Mouse (Mus musculus): ENCODE data around the gene 4930519G04Rik. TPM values are rescaled to one million over a fixed set of nuclear protein-coding genes. Genes with fewer than 3 reads are reported as not detected.
"Not testable (repeated sequence)": the region's sequence is repeated elsewhere in the genome, so short reads cannot be mapped to it uniquely, and the experiment has no call there.

The 4930519G04Rik gene
- polyA plus RNA-seq, 1 experiment from 2014 or later: not detected

- 86% methylated on average over 20 of the region's 20 CpGs for WGBS
- H3K9me3 ChIP-seq: no peaks in the 10 kb centered on the region
- H3K9ac ChIP-seq: no peak overlapping the region
- no peaks in the 10 kb centered on the region for H3K4me1 ChIP-seq
- no peak overlapping the region for H3K27ac ChIP-seq
- H3K4me2 ChIP-seq: no peak overlapping the region
- H3K27me3 ChIP-seq (replicated peaks): no peaks in the 10 kb centered on the region
- ATAC-seq (replicated peaks): no peak
- H3K36me3 ChIP-seq (replicated peaks): no peaks in the 10 kb centered on the region
- no peak overlapping the region for H3K4me3 ChIP-seq
These were observed 1.8 kb upstream of the 4930519G04Rik start for GRCm38 (mm10) chr5:114851565-114852236.

- Histone ChIP-seq H3K4me3 (peak within 1 kb of the TSS; percentile 19), H3K9me3 (no peaks in the 10 kb centered on the region), H3K27ac (peak within 1 kb of the TSS; percentile 42; the same call in 1 of the 2 replicates), H3K4me2 (peak within 1 kb of the TSS; percentile 47), H3K4me1 (0 out of 2 replicates have a peak, but pooled peaks cover 7% of the 10 kb centered on the region), H3K9ac (no peak within 1 kb of the TSS), H3K27me3 (replicated peaks) (no peaks in the 10 kb centered on the region), H3K36me3 (replicated peaks) (no peaks in the 10 kb centered on the region)
- no peak for ATAC-seq (replicated peaks)
- WGBS: 85% methylated on average over 12 of the region's 12 CpGs
These were observed 5.1 kb downstream of the 4930519G04Rik start, which contains the start of gene Gm9936 for GRCm38 (mm10) chr5:114858582-114858981. Gene Gm9936 (minus strand): TSS chr5:114858682.

- WGBS: 5% methylated on average over 18 of the region's 18 CpGs
- no peaks in the 10 kb centered on the region for H3K27me3 ChIP-seq (replicated peaks)
- H3K4me2 ChIP-seq: peak overlapping the region; percentile 47
- H3K9me3 ChIP-seq: no peaks in the 10 kb centered on the region
- no peak overlapping the region for H3K9ac ChIP-seq
- ATAC-seq (replicated peaks): peak; percentile 52; the same call in 1 of the 2 replicates
- H3K4me1 ChIP-seq: 0 out of 2 replicates have a peak, but pooled peaks cover 7% of the 10 kb centered on the region
- H3K4me3 ChIP-seq: peak overlapping the region; percentile 19
- no peaks in the 10 kb centered on the region for H3K36me3 ChIP-seq (replicated peaks)
- H3K27ac ChIP-seq: peak overlapping the region; percentile 42; the same call in 1 of the 2 replicates
These were observed 5.8 kb downstream of the 4930519G04Rik start for GRCm38 (mm10) chr5:114859253-114859652.

GRCm38 (mm10) chr5:114861730-114862129, 8.3 kb downstream of the 4930519G04Rik start:
- 0 out of 2 replicates have a peak, but pooled peaks cover 7% of the 10 kb centered on the region for H3K4me1 ChIP-seq
- no peaks in the 10 kb centered on the region for H3K27me3 ChIP-seq (replicated peaks)
- H3K4me2 ChIP-seq: no peak overlapping the region
- no peak overlapping the region for H3K9ac ChIP-seq
- H3K27ac ChIP-seq: no peak overlapping the region
- no peaks in the 10 kb centered on the region for H3K36me3 ChIP-seq (replicated peaks)
- no peaks in the 10 kb centered on the region for H3K9me3 ChIP-seq
- 78% methylated on average over 6 of the region's 6 CpGs for WGBS
- H3K4me3 ChIP-seq: no peak overlapping the region
- ATAC-seq (replicated peaks): no peak

- no peak overlapping the region for H3K27ac ChIP-seq
- H3K4me2 ChIP-seq: no peak overlapping the region
- ATAC-seq (replicated peaks): no peak
- H3K4me1 ChIP-seq: no peaks in the 10 kb centered on the region
- H3K9me3 ChIP-seq: 0 out of 2 replicates have a peak, but pooled peaks cover 4% of the 10 kb centered on the region
- H3K4me3 ChIP-seq: no peak overlapping the region
- H3K27me3 ChIP-seq (replicated peaks): no peaks in the 10 kb centered on the region
- no peaks in the 10 kb centered on the region for H3K36me3 ChIP-seq (replicated peaks)
- WGBS: 75% methylated on average over 7 of the region's 7 CpGs
- H3K9ac ChIP-seq: no peak overlapping the region
These were observed 11.3 kb downstream of the 4930519G04Rik start for GRCm38 (mm10) chr5:114864813-114865212.

- no peak for ATAC-seq (replicated peaks)
- Histone ChIP-seq H3K4me2 (no peak overlapping the region), H3K4me3 (no peak overlapping the region), H3K27ac (no peak overlapping the region), H3K36me3 (replicated peaks) (no peaks in the 10 kb centered on the region), H3K27me3 (replicated peaks) (no peaks in the 10 kb centered on the region), H3K9me3 (0 out of 2 replicates have a peak, but pooled peaks cover 4% of the 10 kb centered on the region), H3K4me1 (no peaks in the 10 kb centered on the region), H3K9ac (no peak overlapping the region)
- WGBS: 82% methylated on average over 12 of the region's 12 CpGs
These were observed 11.8 kb downstream of the 4930519G04Rik start for GRCm38 (mm10) chr5:114865279-114865678.

- H3K4me3 ChIP-seq: no peak overlapping the region
- no peak overlapping the region for H3K27ac ChIP-seq
- no peaks in the 10 kb centered on the region for H3K4me1 ChIP-seq
- no peaks in the 10 kb centered on the region for H3K9me3 ChIP-seq
- ATAC-seq (replicated peaks): no peak
- no peak overlapping the region for H3K4me2 ChIP-seq
- H3K36me3 ChIP-seq (replicated peaks): no peaks in the 10 kb centered on the region
- H3K27me3 ChIP-seq (replicated peaks): no peaks in the 10 kb centered on the region
- no peak overlapping the region for H3K9ac ChIP-seq
- WGBS: 59% methylated on average over 6 of the region's 6 CpGs
These were observed 22.4 kb downstream of the 4930519G04Rik start for GRCm38 (mm10) chr5:114875858-114876257.

- no peak overlapping the region for H3K27ac ChIP-seq
- no peaks in the 10 kb centered on the region for H3K36me3 ChIP-seq (replicated peaks)
- no peak overlapping the region for H3K4me2 ChIP-seq
- ATAC-seq (replicated peaks): no peak
- WGBS: 31% methylated on average over 6 of the region's 6 CpGs
- H3K4me1 ChIP-seq: no peaks in the 10 kb centered on the region
- no peak overlapping the region for H3K4me3 ChIP-seq
- no peaks in the 10 kb centered on the region for H3K27me3 ChIP-seq (replicated peaks)
- no peak overlapping the region for H3K9ac ChIP-seq
- no peaks in the 10 kb centered on the region for H3K9me3 ChIP-seq
These were observed 22.9 kb downstream of the 4930519G04Rik start for GRCm38 (mm10) chr5:114876331-114876730.

GRCm38 (mm10) chr5:114877487-114877886, 24.0 kb downstream of the 4930519G04Rik start:
- Histone ChIP-seq H3K36me3 (replicated peaks) (no peaks in the 10 kb centered on the region), H3K9me3 (no peaks in the 10 kb centered on the region), H3K4me2 (no peak overlapping the region), H3K27ac (no peak overlapping the region), H3K4me3 (no peak overlapping the region), H3K4me1 (no peaks in the 10 kb centered on the region), H3K9ac (no peak overlapping the region), H3K27me3 (replicated peaks) (no peaks in the 10 kb centered on the region)
- no peak for ATAC-seq (replicated peaks)
- WGBS: 69% methylated on average over 7 of the region's 7 CpGs

GRCm38 (mm10) chr5:114879399-114879798, 25.9 kb downstream of the 4930519G04Rik start:
- no peak for ATAC-seq (replicated peaks)
- 74% methylated on average over 13 of the region's 13 CpGs for WGBS
- no peaks in the 10 kb centered on the region for H3K9me3 ChIP-seq

GRCm38 (mm10) chr5:114882319-114882718, 28.9 kb downstream of the 4930519G04Rik start:
- not testable (repeated sequence) for ATAC-seq (replicated peaks); H3K4me1 ChIP-seq; H3K9me3 ChIP-seq; H3K4me3 ChIP-seq; H3K27me3 ChIP-seq (replicated peaks); H3K36me3 ChIP-seq (replicated peaks); H3K27ac ChIP-seq; H3K9ac ChIP-seq; H3K4me2 ChIP-seq
- WGBS: 87% methylated on average over 6 of the region's 7 CpGs

More at GRCm38 (mm10) chr5:114879399-114879798, 25.9 kb downstream of the 4930519G04Rik start:
- Histone ChIP-seq H3K4me3 (no peak overlapping the region), H3K27ac (no peak overlapping the region), H3K36me3 (replicated peaks) (no peaks in the 10 kb centered on the region), H3K27me3 (replicated peaks) (no peaks in the 10 kb centered on the region), H3K4me2 (no peak overlapping the region), H3K9ac (no peak overlapping the region), H3K4me1 (no peaks in the 10 kb centered on the region)

GRCm38 (mm10) chr5:114883022-114883421, 29.6 kb downstream of the 4930519G04Rik start:
- H3K4me2 ChIP-seq: no peak overlapping the region
- whole genome bisulfite sequencing: 95% methylated on average over 11 of the region's 11 CpGs
- H3K4me3 ChIP-seq: no peak overlapping the region
- no peaks in the 10 kb centered on the region for H3K36me3 ChIP-seq (replicated peaks)
- ATAC-seq (replicated peaks): no peak
- no peaks in the 10 kb centered on the region for H3K9me3 ChIP-seq
- no peaks in the 10 kb centered on the region for H3K27me3 ChIP-seq (replicated peaks)
- H3K4me1 ChIP-seq: no peaks in the 10 kb centered on the region
- H3K27ac ChIP-seq: no peak overlapping the region
- no peak overlapping the region for H3K9ac ChIP-seq

GRCm38 (mm10) chr5:114886801-114887200, 33.3 kb downstream of the 4930519G04Rik start:
- Histone ChIP-seq H3K9me3 (no peaks in the 10 kb centered on the region), H3K27me3 (replicated peaks) (no peaks in the 10 kb centered on the region), H3K27ac (no peak overlapping the region), H3K36me3 (replicated peaks) (no peaks in the 10 kb centered on the region), H3K9ac (no peak overlapping the region), H3K4me3 (no peak overlapping the region), H3K4me1 (no peaks in the 10 kb centered on the region), H3K4me2 (no peak overlapping the region)
- 82% methylated on average over 6 of the region's 6 CpGs for WGBS
- ATAC-seq (replicated peaks): no peak

Measured in midbrain, embryonic 15.5 days (tissue).